Mouse (Mus musculus): ENCODE results near the gene Olig3. TPM values are rescaled to one million over a fixed set of nuclear protein-coding genes. Genes with fewer than 3 reads are reported as not detected.

The Olig3 gene
- total and polyA plus RNA-seq, 3 experiments: not detected

GRCm38 (mm10) chr10:19321781-19322180, 34.6 kb upstream of the Olig3 start:
- Histone ChIP-seq H3K79me2 (ENCODE audit: control insufficient read depth, insufficient read depth, low read length, poor library complexity) (no peaks in the 10 kb centered on the region), H3K36me3 (ENCODE audit: control insufficient read depth in 1 of 2, insufficient read depth in 2 of 2, low read length in 2 of 2) (no peaks in the 10 kb centered on the region), H3K27ac (ENCODE audit: control insufficient read depth, low read depth, low read length) (no peak overlapping the region), H3K4me1 (ENCODE audit: control insufficient read depth in 1 of 2, insufficient read depth in 2 of 2, low read length in 2 of 2) (no peaks in the 10 kb centered on the region), H3K9ac (ENCODE audit: control insufficient read depth, low read depth, low read length, poor library complexity, severe bottlenecking) (no peak overlapping the region), H3K4me3 (ENCODE audit: control insufficient read depth in 1 of 2, insufficient read depth in 1 of 2, low read depth in 2 of 2, low read length in 2 of 2) (no peak overlapping the region), H3K27me3 (ENCODE audit: control insufficient read depth in 1 of 2, insufficient read depth in 2 of 2, low read length in 2 of 2) (no peaks in the 10 kb centered on the region; a peak in 1 of 4 replicates), H3K9me3 (replicated peaks; ENCODE audit: insufficient read depth, low read length) (no peaks in the 10 kb centered on the region)
- no peak for DNase-seq (ENCODE audit: low read depth, low spot score)
- TF ChIP-seq ETS1 (IDR thresholded peaks at IDR 0.05; ENCODE audit: low read depth, low read length) (no peak), MYB (IDR thresholded peaks at IDR 0.05; ENCODE audit: low read depth, low read length) (no peak), RCOR1 (IDR thresholded peaks at IDR 0.05; ENCODE audit: low read depth, low read length) (no peak), BHLHE40 (IDR thresholded peaks at IDR 0.05; ENCODE audit: borderline replicate concordance, low read depth, low read length) (no peak), MAX (IDR thresholded peaks at IDR 0.05; ENCODE audit: low read length) (no peak), SIN3A (IDR thresholded peaks at IDR 0.05; ENCODE audit: low read length) (no peak), MXI1 (IDR thresholded peaks at IDR 0.05; ENCODE audit: low read depth, low read length) (no peak), KAT2A (conservative IDR thresholded peaks at IDR 0.05; ENCODE audit: low read depth, low read length) (no peak), GATA1 (IDR thresholded peaks at IDR 0.05; ENCODE audit: low read depth, low read length) (no peak), JUND (IDR thresholded peaks at IDR 0.05; ENCODE audit: low read depth, low read length) (no peak), E2F4 (IDR thresholded peaks at IDR 0.05; ENCODE audit: borderline replicate concordance, low read depth, low read length) (no peak), UBTF (IDR thresholded peaks at IDR 0.05; ENCODE audit: borderline replicate concordance, insufficient read depth, low read depth, low read length) (no peak), HCFC1 (IDR thresholded peaks at IDR 0.05; ENCODE audit: low read depth, low read length) (no peak), GABPA (IDR thresholded peaks at IDR 0.05; ENCODE audit: low read depth, low read length) (no peak), ZC3H11A (IDR thresholded peaks at IDR 0.05; ENCODE audit: low read depth, low read length) (no peak)

DNA sequence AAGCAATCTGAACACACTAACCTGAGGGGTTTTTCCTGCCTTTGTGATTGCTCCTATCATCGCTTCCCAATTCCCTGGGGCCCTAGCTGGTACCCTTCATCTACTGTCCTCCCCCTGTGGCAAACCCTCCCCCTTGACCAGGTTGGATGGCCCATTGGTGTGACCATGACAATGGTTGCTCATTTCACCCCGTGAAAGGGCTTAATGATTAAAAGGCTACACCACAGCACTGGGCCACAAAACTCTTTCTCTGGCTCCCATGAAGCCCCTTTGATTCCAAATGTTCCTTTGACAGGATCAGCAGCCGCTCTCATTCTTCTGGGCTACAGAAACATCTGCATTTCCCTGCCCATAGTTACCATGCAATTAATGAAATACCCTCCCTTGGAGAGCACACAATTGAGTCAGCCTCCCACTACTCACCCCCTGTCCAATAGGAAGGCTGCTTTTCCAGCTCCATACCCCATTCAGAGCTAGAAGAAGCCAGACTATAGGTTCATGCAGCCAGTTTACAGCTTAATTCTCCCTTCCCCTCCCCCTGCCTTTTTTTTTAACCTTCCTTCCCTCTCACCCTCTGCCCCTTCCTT, 27.0 kb upstream of the Olig3 start:
- Histone ChIP-seq H3K27me3 (ENCODE audit: control insufficient read depth in 1 of 2, insufficient read depth in 2 of 2, low read length in 2 of 2) (no peaks in the 10 kb centered on the region; a peak in 1 of 4 replicates), H3K9me3 (replicated peaks; ENCODE audit: insufficient read depth, low read length) (no peaks in the 10 kb centered on the region), H3K4me3 (ENCODE audit: control insufficient read depth in 1 of 2, insufficient read depth in 1 of 2, low read depth in 2 of 2, low read length in 2 of 2) (no peak overlapping the region), H3K4me1 (ENCODE audit: control insufficient read depth in 1 of 2, insufficient read depth in 2 of 2, low read length in 2 of 2) (no peaks in the 10 kb centered on the region), H3K9ac (ENCODE audit: control insufficient read depth, low read depth, low read length, poor library complexity, severe bottlenecking) (no peak overlapping the region), H3K79me2 (ENCODE audit: control insufficient read depth, insufficient read depth, low read length, poor library complexity) (no peaks in the 10 kb centered on the region), H3K36me3 (ENCODE audit: control insufficient read depth in 1 of 2, insufficient read depth in 2 of 2, low read length in 2 of 2) (no peaks in the 10 kb centered on the region), H3K27ac (ENCODE audit: control insufficient read depth, low read depth, low read length) (no peak overlapping the region)
- TF ChIP-seq CHD1 (IDR thresholded peaks at IDR 0.05; ENCODE audit: low read depth, low read length): no peak
- no peak for TF ChIP-seq GATA1 (IDR thresholded peaks at IDR 0.05; ENCODE audit: low read depth, low read length)
- no peak for DNase-seq (ENCODE audit: low read depth, low spot score)

All from MEL (cell line).